19 mouse cellular contexts compared by ENCODE assay signal in genomic region chr19:32548202-32548601, GRCm38 (mm10).
"Had no signal": no experiment of that assay in that cellular context is flagged by ENCODE, and none has a peak within 500 bp of the region (broad histone marks: within the 10 kb centered on the region; RNA-seq: fewer than 3 reads in every experiment).

No protein-coding gene starts in this region.

- H3K36me3 ChIP-seq: intestine, embryonic 15.5 days; kidney, embryonic 15.5 days; limb, embryonic 12.5 days; limb, embryonic 15.5 days; midbrain, embryonic 10.5 days had no signal

- DNase-seq: kidney, adult 11 months; kidney, adult 8-10 months; kidney, postnatal 10 days; kidney, postnatal 36 days; left cerebral cortex, postnatal 4 days; liver, postnatal 0 days; lung, embryonic 14.5 days; midbrain, embryonic 14.5 days; thymus, postnatal 25 days had no signal

- H3K4me2 ChIP-seq: intestine, embryonic 15.5 days; kidney, embryonic 15.5 days; limb, embryonic 12.5 days; limb, embryonic 15.5 days; liver, embryonic 11.5 days; lung, embryonic 14.5 days had no signal

- H3K9me3 ChIP-seq: intestine, embryonic 15.5 days; kidney, embryonic 15.5 days; limb, embryonic 12.5 days; limb, embryonic 15.5 days; midbrain, embryonic 10.5 days had no signal

- H3K9ac ChIP-seq: intestine, embryonic 15.5 days; kidney, embryonic 15.5 days; limb, embryonic 12.5 days; limb, embryonic 15.5 days; liver, embryonic 14.5 days; liver, postnatal 0 days; lung, embryonic 14.5 days had no signal

- H3K27ac ChIP-seq: intestine, embryonic 15.5 days; kidney, embryonic 15.5 days; limb, embryonic 12.5 days; limb, embryonic 15.5 days; liver, embryonic 14.5 days; macrophage; midbrain, embryonic 10.5 days had no signal

- ATAC-seq: liver, postnatal 0 days; lung, postnatal 0 days had no signal

- H3K4me3 ChIP-seq: intestine, embryonic 15.5 days; kidney, embryonic 15.5 days; limb, embryonic 12.5 days; limb, embryonic 15.5 days; megakaryocyte, embryonic 14.5 days; midbrain, embryonic 10.5 days had no signal

- H3K27me3 ChIP-seq: intestine, embryonic 15.5 days; kidney, embryonic 15.5 days; limb, embryonic 12.5 days; limb, embryonic 15.5 days had no signal

- H3K4me1 ChIP-seq: intestine, embryonic 15.5 days; kidney, embryonic 15.5 days; limb, embryonic 15.5 days; megakaryocyte, embryonic 14.5 days; midbrain, embryonic 10.5 days had no signal
